Mouse (Mus musculus): ENCODE results near the gene Gm13691. TPM values are rescaled to one million over a fixed set of nuclear protein-coding genes. Genes with fewer than 3 reads are reported as not detected.

Gene Gm13691
- total RNA-seq (2023) = 0.64 and 1.1 TPM in 2 replicates

GRCm38 (mm10) chr2:83990253-83990652, at the start of gene Gm13691:
Gene Gm13691, plus strand, starts transcription at chr2:83990553.

GRCm38 (mm10) chr2:83940931-83941361, 49.4 kb upstream of the Gm13691 start, which contains the start of gene Zswim2:
Gene Zswim2, minus strand, starts transcription at chr2:83941228.

GRCm38 (mm10) chr2:83955393-83955792, 35.0 kb upstream of the Gm13691 start, which contains the start of gene Gm13698:
Gene Gm13698, plus strand, starts transcription at chr2:83955693.

GRCm38 (mm10) chr2:83961203-83961602, 29.1 kb upstream of the Gm13691 start, which contains the start of gene Gm13693:
Gene Gm13693, plus strand, starts transcription at chr2:83961503.

GRCm38 (mm10) chr2:83967013-83967412, 23.3 kb upstream of the Gm13691 start, which contains the start of gene Gm13695:
Gene Gm13695, plus strand, starts transcription at chr2:83967313.

GRCm38 (mm10) chr2:83972823-83973222, 17.5 kb upstream of the Gm13691 start, which contains the start of gene Gm13696:
Gene Gm13696, plus strand, starts transcription at chr2:83973123.

GRCm38 (mm10) chr2:83978633-83979032, 11.7 kb upstream of the Gm13691 start, which contains the start of gene Gm13694:
Gene Gm13694, plus strand, starts transcription at chr2:83978933.

GRCm38 (mm10) chr2:83984443-83984842, 5.9 kb upstream of the Gm13691 start, which contains the start of gene Gm13697:
Gene Gm13697, plus strand, starts transcription at chr2:83984743.

Other genes starting within 250 kb of the Gm13691 start
- 0.07 TPM in 1 of 2 replicates, not detected in the other for gene Fam171b, start 177.9 kb upstream of the Gm13691 start, total RNA-seq (2023)
- not detected in 2 replicates for gene Zswim2, start 49.3 kb upstream of the Gm13691 start, total RNA-seq (2023)
- 0.64 and 1.1 TPM in 2 replicates for gene Gm13698, start 34.9 kb upstream of the Gm13691 start, total RNA-seq (2023)
- 0.64 and 1.1 TPM in 2 replicates for gene Gm13693, start 29.1 kb upstream of the Gm13691 start, total RNA-seq (2023)
- gene Gm13695, start 23.2 kb upstream of the Gm13691 start, total RNA-seq (2023) = 0.64 TPM in 1 of 2 replicates, not detected in the other
- 0.64 and 1.1 TPM in 2 replicates for gene Gm13696, start 17.4 kb upstream of the Gm13691 start, total RNA-seq (2023)
- 0.64 and 1.1 TPM in 2 replicates for gene Gm13694, start 11.6 kb upstream of the Gm13691 start, total RNA-seq (2023)
- gene Gm13697, start 5.8 kb upstream of the Gm13691 start, total RNA-seq (2023) = 0.64 and 1.1 TPM in 2 replicates

All from neutrophil, adult 65 days (primary cell).